Mouse (Mus musculus) megakaryocyte-erythroid progenitor cell, adult 5-6 weeks (primary cell): ENCODE results near the gene Ap1g2. TPM values are rescaled to one million over a fixed set of nuclear protein-coding genes. Genes with fewer than 3 reads are reported as not detected.
A peak's percentile ranks its signal among the peaks of the same experiment; 100 is the strongest.

Source experiments
- ATAC-seq: replicated peaks from 2 replicates; pipeline ENCODE4 v1.8.0; 2016; ENCODE audit warnings: mild to moderate bottlenecking, inconsistent platforms; ENCODE audit not compliant: severe bottlenecking, poor library complexity, low FRiP score, low TSS enrichment
- total RNA-seq, 2 experiments: library from RNA; stranded (forward) in 1 of 2; stranded (reverse) in 1 of 2; fragments of 200-1000, 215-1000 nt in 1 of 2; fragments of >200 nt in 1 of 2; fragmentation: Nextera tagmentation in 1 of 2; gene quantifications; 2 replicates each; pipeline ENCODE4 v1.2.3; 2014 to 2017

The Ap1g2 gene
- 66.7 and 109 TPM in 2 replicates for total RNA-seq (2014; fragmentation: Nextera tagmentation)
- total RNA-seq (2017), result 13.3 and 27.0 TPM in 2 replicates

- peak; percentile 88 for ATAC-seq
These were observed at the start of gene Ap1g2 for GRCm38 (mm10) chr14:55105836-55106809. Gene Ap1g2, minus strand, starts transcription at chr14:55106593.

GRCm38 (mm10) chr14:55152951-55153481 lies 46.6 kb upstream of the Ap1g2 start:
- no peak for ATAC-seq

- ATAC-seq, result no peak
These were observed 45.8 kb upstream of the Ap1g2 start for GRCm38 (mm10) chr14:55152174-55152573.

- no peak for ATAC-seq
These were observed 44.6 kb upstream of the Ap1g2 start for GRCm38 (mm10) chr14:55150985-55151384.

GRCm38 (mm10) chr14:55149041-55149440 lies 42.6 kb upstream of the Ap1g2 start:
- no peak for ATAC-seq

- ATAC-seq, result no peak
These were observed 42.0 kb upstream of the Ap1g2 start for GRCm38 (mm10) chr14:55148363-55148915.

- no peak for ATAC-seq
These were observed 40.5 kb upstream of the Ap1g2 start for GRCm38 (mm10) chr14:55146829-55147401.

- ATAC-seq, result no peak
These were observed 39.9 kb upstream of the Ap1g2 start for GRCm38 (mm10) chr14:55146324-55146723.

GRCm38 (mm10) chr14:55139313-55139712 lies 32.9 kb upstream of the Ap1g2 start:
- no peak for ATAC-seq

- no peak for ATAC-seq
These were observed 29.3 kb upstream of the Ap1g2 start for GRCm38 (mm10) chr14:55135676-55136075.

GRCm38 (mm10) chr14:55126521-55126920 lies 20.1 kb upstream of the Ap1g2 start:
- ATAC-seq, result no peak

GRCm38 (mm10) chr14:55125711-55126110 lies 19.3 kb upstream of the Ap1g2 start:
- no peak for ATAC-seq

GRCm38 (mm10) chr14:55122359-55122758 lies 16.0 kb upstream of the Ap1g2 start:
- ATAC-seq, result no peak

GRCm38 (mm10) chr14:55121947-55122346 lies 15.6 kb upstream of the Ap1g2 start:
- ATAC-seq, result peak; percentile 76

- ATAC-seq, result no peak
These were observed 13.2 kb upstream of the Ap1g2 start for GRCm38 (mm10) chr14:55119421-55120134.

GRCm38 (mm10) chr14:55118852-55119251 lies 12.5 kb upstream of the Ap1g2 start:
- ATAC-seq, result no peak

- no peak for ATAC-seq
These were observed 10.2 kb upstream of the Ap1g2 start, which contains the start of gene Jph4 for GRCm38 (mm10) chr14:55116425-55117200. Gene Jph4, minus strand, starts transcription at chr14:55116935.

- ATAC-seq, result no peak
These were observed 9.5 kb upstream of the Ap1g2 start for GRCm38 (mm10) chr14:55115846-55116245.
